Mouse (Mus musculus) granulocyte monocyte progenitor cell, adult 5-6 weeks (primary cell): ENCODE measurements around the gene Limd2. TPM values are rescaled to one million over a fixed set of nuclear protein-coding genes. Genes with fewer than 3 reads are reported as not detected.
"Not testable (repeated sequence)": the region's sequence is repeated elsewhere in the genome, so short reads cannot be mapped to it uniquely, and the experiment has no call there.

Experiments
- ATAC-seq: replicated peaks from 2 replicates; pipeline ENCODE4 v1.8.0; 2016; ENCODE audit warnings: mild to moderate bottlenecking, moderate TSS enrichment, inconsistent platforms; ENCODE audit not compliant: poor library complexity, severe bottlenecking
- total RNA-seq, 2 experiments: library from RNA; stranded (forward) in 1 of 2; stranded (reverse) in 1 of 2; fragments of 200-712, 200-1000 nt in 1 of 2; fragments of >200 nt in 1 of 2; fragmentation: Nextera tagmentation in 1 of 2; gene quantifications; 2 replicates each; pipeline ENCODE4 v1.2.3; 2014 to 2017

The Limd2 gene
- total RNA-seq, 2 experiments from 2014 or later, result 43.1 to 197 TPM

DNA sequence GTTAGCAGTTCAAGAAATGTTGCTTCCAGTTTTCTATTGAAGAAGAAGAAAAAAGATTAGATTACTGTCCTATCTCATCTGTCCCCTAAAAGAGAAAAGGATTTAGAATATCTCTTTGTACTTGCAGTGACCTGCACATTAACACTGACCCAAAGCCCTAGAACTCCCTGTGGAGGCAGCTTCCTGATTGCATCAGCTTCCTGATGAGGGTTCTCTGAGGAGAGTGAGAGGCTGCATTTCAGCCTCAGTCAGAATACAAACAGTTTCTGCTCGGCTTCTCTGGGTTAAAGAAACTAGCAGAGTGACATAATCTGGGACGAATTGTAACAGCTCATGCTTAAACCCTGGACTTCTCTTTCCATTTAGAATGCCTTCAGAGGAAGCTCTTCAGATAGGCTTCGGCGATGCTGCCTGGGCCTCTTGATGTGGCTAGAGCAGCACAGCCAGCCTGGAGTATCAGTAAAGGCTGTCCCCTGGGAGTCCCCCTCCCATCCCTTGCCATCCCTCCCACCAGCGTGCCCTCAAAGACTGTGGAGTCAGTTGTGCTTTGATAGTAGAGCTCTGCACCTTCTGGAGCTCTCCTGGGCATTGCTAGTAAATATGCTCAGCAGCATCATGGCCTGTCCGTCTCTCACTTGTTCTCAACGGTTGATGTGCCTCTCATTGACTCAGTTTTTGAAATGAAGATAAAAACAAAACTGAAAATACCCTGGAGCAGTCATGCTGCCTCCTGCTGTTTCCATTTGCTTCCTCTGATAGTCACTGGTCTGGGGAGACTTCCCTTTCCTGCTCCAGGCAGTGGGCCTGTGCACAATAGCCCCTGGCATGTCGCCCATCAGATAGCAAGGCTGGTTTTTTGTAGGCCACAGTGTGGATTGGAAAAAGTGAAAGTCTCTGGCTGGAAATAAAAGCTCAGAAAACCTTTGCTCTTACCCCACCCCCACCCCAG, 25.8 kb downstream of the Limd2 start:
- ATAC-seq, result peak; percentile 96

- no peak for ATAC-seq
These were observed 28.1 kb downstream of the Limd2 start for GRCm38 (mm10) chr11:106132516-106132915.

GRCm38 (mm10) chr11:106129477-106129876, 31.2 kb downstream of the Limd2 start:
- ATAC-seq, result no peak

DNA sequence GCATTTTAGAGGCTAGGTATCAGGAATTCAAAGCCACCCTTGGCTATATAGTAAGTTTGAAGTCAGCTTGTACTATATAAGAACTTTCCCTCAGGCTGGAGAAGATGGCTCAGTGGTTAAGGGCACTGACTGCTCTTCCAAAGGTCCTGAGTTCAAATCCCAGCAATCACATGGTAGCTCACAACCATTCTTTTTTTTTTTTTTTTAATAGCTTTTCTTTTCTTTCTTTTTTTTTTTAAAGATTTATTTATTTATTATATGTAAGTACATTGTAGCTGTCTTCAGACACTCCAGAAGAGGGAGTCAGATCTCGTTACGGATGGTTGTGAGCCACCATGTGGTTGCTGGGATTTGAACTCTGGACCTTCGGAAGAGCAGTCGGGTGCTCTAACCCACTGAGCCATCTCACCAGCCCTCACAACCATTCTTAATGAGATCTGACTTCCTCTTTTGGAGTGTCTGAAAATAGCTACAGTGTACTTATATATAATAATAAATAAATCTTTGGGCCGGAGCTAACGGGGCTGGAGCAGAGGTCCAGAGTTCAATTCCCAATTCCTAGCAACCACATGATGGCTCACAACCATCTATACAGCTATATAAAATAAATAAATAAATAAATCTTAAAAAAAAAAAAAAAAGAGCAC, 33.8 kb downstream of the Limd2 start:
- ATAC-seq, result not testable (repeated sequence)

GRCm38 (mm10) chr11:106125827-106126226, 34.8 kb downstream of the Limd2 start:
- no peak for ATAC-seq

GRCm38 (mm10) chr11:106124784-106125183, 35.9 kb downstream of the Limd2 start:
- ATAC-seq, result no peak

- peak; percentile 98 for ATAC-seq
These were observed 37.9 kb downstream of the Limd2 start for GRCm38 (mm10) chr11:106122736-106123135.

DNA sequence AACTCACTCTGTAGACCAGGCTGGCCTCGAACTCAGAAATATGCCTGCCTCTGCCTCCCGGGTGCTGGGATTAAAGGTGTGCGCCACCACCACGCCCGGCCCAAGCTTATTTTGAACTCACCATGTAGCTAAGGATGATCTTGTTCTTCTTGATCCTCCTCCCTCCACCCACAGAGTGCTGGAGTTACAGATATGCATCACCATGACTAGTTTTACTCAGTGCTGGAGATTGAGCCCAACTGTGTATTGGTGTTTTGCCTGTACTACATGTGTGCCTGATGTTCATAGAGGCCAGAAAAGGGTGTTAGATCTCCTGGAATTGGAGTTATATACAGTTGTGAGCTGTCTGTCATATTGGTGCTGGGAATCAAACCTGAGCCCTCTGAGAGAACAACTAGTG, 38.4 kb downstream of the Limd2 start:
- peak; percentile 14; the same call in 1 of the 2 replicates for ATAC-seq

DNA sequence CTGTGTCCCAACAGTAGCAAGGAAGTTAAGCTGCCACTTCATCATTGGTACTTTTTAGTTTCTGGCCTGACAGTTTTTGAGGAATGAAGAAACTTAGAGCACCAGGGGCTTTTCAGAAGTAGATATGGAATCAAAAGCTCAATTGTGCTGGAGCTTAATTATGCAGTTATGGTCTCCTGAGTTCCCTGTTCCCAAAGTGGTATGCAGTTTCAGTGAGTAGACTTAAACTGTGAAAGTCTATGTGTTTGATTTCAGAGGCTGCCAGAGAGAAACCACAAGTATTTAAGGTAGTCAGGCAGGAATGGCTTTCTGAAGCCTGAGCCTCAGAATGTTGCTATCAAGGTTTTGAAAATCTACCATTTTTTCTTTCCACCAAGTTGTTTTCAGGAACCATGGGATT, 49.0 kb downstream of the Limd2 start:
- no peak for ATAC-seq

Other genes starting within 250 kb of the Limd2 start
- 0.56 and 1.6 TPM in 2 replicates for gene Cyb561, start 207.5 kb downstream of the Limd2 start, total RNA-seq (2014; fragmentation: Nextera tagmentation)
- 0.69 and 0.82 TPM in 2 replicates for gene Cyb561, start 207.5 kb downstream of the Limd2 start, total RNA-seq (2017)
- not detected in 2 replicates for gene Ace, start 192.9 kb downstream of the Limd2 start, total RNA-seq (2014; fragmentation: Nextera tagmentation)
- gene Ace, start 192.9 kb downstream of the Limd2 start, total RNA-seq (2017), result not detected in 2 replicates
- gene Ace3, start 166.2 kb downstream of the Limd2 start, total RNA-seq (2014; fragmentation: Nextera tagmentation), result not detected in 2 replicates
- gene Ace3, start 166.2 kb downstream of the Limd2 start, total RNA-seq (2017), result not detected in 2 replicates
- gene Kcnh6, start 152.7 kb downstream of the Limd2 start, total RNA-seq (2014; fragmentation: Nextera tagmentation), result 0.21 TPM in 1 of 2 replicates, not detected in the other
- not detected in 2 replicates for gene Kcnh6, start 152.7 kb downstream of the Limd2 start, total RNA-seq (2017)
- gene Dcaf7, start 124.0 kb downstream of the Limd2 start, total RNA-seq (2014; fragmentation: Nextera tagmentation), result 54.6 and 55.2 TPM in 2 replicates
- gene Dcaf7, start 124.0 kb downstream of the Limd2 start, total RNA-seq (2017), result 49.8 and 49.9 TPM in 2 replicates
- gene Taco1, start 94.8 kb downstream of the Limd2 start, total RNA-seq (2014; fragmentation: Nextera tagmentation), result 6.9 and 8.9 TPM in 2 replicates
- gene Taco1, start 94.8 kb downstream of the Limd2 start, total RNA-seq (2017), result 11.1 and 19.2 TPM in 2 replicates
- gene Map3k3, start 76.2 kb downstream of the Limd2 start, total RNA-seq (2014; fragmentation: Nextera tagmentation), result 30.4 and 32.1 TPM in 2 replicates
- gene Map3k3, start 76.2 kb downstream of the Limd2 start, total RNA-seq (2017), result 29.1 and 29.2 TPM in 2 replicates
- not detected in 2 replicates for gene Gm10840, start within 50 bp of the Limd2 start, total RNA-seq (2014; fragmentation: Nextera tagmentation)
- gene Gm10840, start within 50 bp of the Limd2 start, total RNA-seq (2017), result not detected in 2 replicates
- 40.5 and 42.3 TPM in 2 replicates for gene Strada, start 41.3 kb upstream of the Limd2 start, total RNA-seq (2014; fragmentation: Nextera tagmentation)
- 22.2 TPM in 2 replicates for gene Strada, start 41.3 kb upstream of the Limd2 start, total RNA-seq (2017)
- 30.2 and 56.2 TPM in 2 replicates for gene Ccdc47, start 55.5 kb upstream of the Limd2 start, total RNA-seq (2014; fragmentation: Nextera tagmentation)
- gene Ccdc47, start 55.5 kb upstream of the Limd2 start, total RNA-seq (2017), result 175 and 181 TPM in 2 replicates
- 51.1 and 55.5 TPM in 2 replicates for gene Ddx42, start 56.1 kb upstream of the Limd2 start, total RNA-seq (2014; fragmentation: Nextera tagmentation)
- gene Ddx42, start 56.1 kb upstream of the Limd2 start, total RNA-seq (2017), result 86.8 and 87.9 TPM in 2 replicates
- 60.5 and 82.1 TPM in 2 replicates for gene Ftsj3, start 95.2 kb upstream of the Limd2 start, total RNA-seq (2014; fragmentation: Nextera tagmentation)
- 157 and 194 TPM in 2 replicates for gene Ftsj3, start 95.2 kb upstream of the Limd2 start, total RNA-seq (2017)
- gene Psmc5, start 95.3 kb upstream of the Limd2 start, total RNA-seq (2014; fragmentation: Nextera tagmentation), result 106 and 108 TPM in 2 replicates
- gene Psmc5, start 95.3 kb upstream of the Limd2 start, total RNA-seq (2017), result 108 and 116 TPM in 2 replicates
- 76.4 and 91.7 TPM in 2 replicates for gene Smarcd2, start 112.1 kb upstream of the Limd2 start, total RNA-seq (2014; fragmentation: Nextera tagmentation)
- 200 and 221 TPM in 2 replicates for gene Smarcd2, start 112.1 kb upstream of the Limd2 start, total RNA-seq (2017)
- gene Tcam1, start 115.8 kb upstream of the Limd2 start, total RNA-seq (2014; fragmentation: Nextera tagmentation), result 1.0 and 2.1 TPM in 2 replicates
- 1.4 and 1.9 TPM in 2 replicates for gene Tcam1, start 115.8 kb upstream of the Limd2 start, total RNA-seq (2017)
- gene Gh, start 141.0 kb upstream of the Limd2 start, total RNA-seq (2014; fragmentation: Nextera tagmentation), result not detected in 2 replicates
- not detected in 2 replicates for gene Gh, start 141.0 kb upstream of the Limd2 start, total RNA-seq (2017)
- gene Cd79b, start 153.9 kb upstream of the Limd2 start, total RNA-seq (2014; fragmentation: Nextera tagmentation), result 52.9 and 54.1 TPM in 2 replicates
- gene Cd79b, start 153.9 kb upstream of the Limd2 start, total RNA-seq (2017), result 23.8 and 31.5 TPM in 2 replicates
- not detected in 2 replicates for gene Scn4a, start 192.4 kb upstream of the Limd2 start, total RNA-seq (2014; fragmentation: Nextera tagmentation)
- gene Scn4a, start 192.4 kb upstream of the Limd2 start, total RNA-seq (2017), result not detected in 2 replicates
- gene Prr29, start 204.6 kb upstream of the Limd2 start, total RNA-seq (2014; fragmentation: Nextera tagmentation), result not detected in 2 replicates
- not detected in 2 replicates for gene Prr29, start 204.6 kb upstream of the Limd2 start, total RNA-seq (2017)
- gene Icam2, start 227.2 kb upstream of the Limd2 start, total RNA-seq (2014; fragmentation: Nextera tagmentation), result 58.3 and 65.0 TPM in 2 replicates
- gene Icam2, start 227.2 kb upstream of the Limd2 start, total RNA-seq (2017), result 79.6 and 108 TPM in 2 replicates